Mouse (Mus musculus): ENCODE data around the gene Mybphl. TPM values are rescaled to one million over a fixed set of nuclear protein-coding genes. Genes with fewer than 3 reads are reported as not detected.

Gene Mybphl
- polyA plus RNA-seq, 1 experiment from 2014 or later: not detected

- H3K9me3 ChIP-seq (ENCODE audit: control insufficient read depth, low read length): no peaks in the 10 kb centered on the region
- H3K4me2 ChIP-seq (replicated peaks; ENCODE audit: low read depth, low read length): no peak overlapping the region
- no peak overlapping the region for H3K4me3 ChIP-seq (ENCODE audit: low read depth, low read length)
- ATAC-seq (ENCODE audit: low FRiP score) (no peak), DNase-seq (ENCODE audit: low spot score) (no peak)
- no peak overlapping the region for H3K27ac ChIP-seq (ENCODE audit: low read depth, low read length)
- H3K9ac ChIP-seq (ENCODE audit: low read depth, low read length): no peak overlapping the region
- WGBS: 75% methylated on average over 9 of the region's 9 CpGs
- no peaks in the 10 kb centered on the region for H3K4me1 ChIP-seq (replicated peaks; ENCODE audit: control insufficient read depth, insufficient read depth, low read length)
- peaks cover 6% of the 10 kb centered on the region; the same call in 1 of the 2 replicates for H3K36me3 ChIP-seq (ENCODE audit: control insufficient read depth, insufficient read depth, low read length)
- no peaks in the 10 kb centered on the region for H3K27me3 ChIP-seq (ENCODE audit: control insufficient read depth, insufficient read depth, low read length)
These were observed 36.3 kb upstream of the Mybphl start for GRCm38 (mm10) chr3:108328441-108328841.

DNA sequence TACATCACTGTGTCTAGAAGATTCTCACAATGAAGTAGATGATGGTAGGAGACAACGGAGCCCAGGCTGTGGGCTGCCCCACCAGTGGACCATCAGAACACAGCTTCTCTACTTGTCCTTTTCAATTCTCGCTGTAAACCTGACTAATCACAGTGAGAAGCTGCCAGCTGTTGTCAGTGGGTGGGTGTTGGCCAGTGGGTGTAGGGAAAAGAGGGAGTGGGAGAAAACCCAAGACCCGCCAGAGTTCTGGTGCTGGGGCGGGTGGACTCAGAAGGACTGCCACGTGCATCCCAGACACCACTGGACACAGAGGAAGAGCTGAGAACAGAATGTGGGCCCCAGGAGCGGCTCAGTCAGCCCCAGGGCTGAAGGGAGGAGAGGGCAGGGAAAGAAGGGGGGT lies 33.9 kb upstream of the Mybphl start:
- DNase-seq (ENCODE audit: low spot score) (no peak), ATAC-seq (ENCODE audit: low FRiP score) (no peak)
- Histone ChIP-seq H3K9me3 (ENCODE audit: control insufficient read depth, low read length) (no peaks in the 10 kb centered on the region), H3K4me2 (replicated peaks; ENCODE audit: low read depth, low read length) (no peak overlapping the region), H3K4me3 (ENCODE audit: low read depth, low read length) (no peak overlapping the region), H3K27me3 (ENCODE audit: control insufficient read depth, insufficient read depth, low read length) (no peaks in the 10 kb centered on the region), H3K4me1 (replicated peaks; ENCODE audit: control insufficient read depth, insufficient read depth, low read length) (no peaks in the 10 kb centered on the region), H3K36me3 (ENCODE audit: control insufficient read depth, insufficient read depth, low read length) (peaks cover 12% of the 10 kb centered on the region; the same call in 1 of the 2 replicates), H3K27ac (ENCODE audit: low read depth, low read length) (no peak overlapping the region), H3K9ac (ENCODE audit: low read depth, low read length) (no peak overlapping the region)
- 94% methylated on average over 6 of the region's 6 CpGs for WGBS

DNA sequence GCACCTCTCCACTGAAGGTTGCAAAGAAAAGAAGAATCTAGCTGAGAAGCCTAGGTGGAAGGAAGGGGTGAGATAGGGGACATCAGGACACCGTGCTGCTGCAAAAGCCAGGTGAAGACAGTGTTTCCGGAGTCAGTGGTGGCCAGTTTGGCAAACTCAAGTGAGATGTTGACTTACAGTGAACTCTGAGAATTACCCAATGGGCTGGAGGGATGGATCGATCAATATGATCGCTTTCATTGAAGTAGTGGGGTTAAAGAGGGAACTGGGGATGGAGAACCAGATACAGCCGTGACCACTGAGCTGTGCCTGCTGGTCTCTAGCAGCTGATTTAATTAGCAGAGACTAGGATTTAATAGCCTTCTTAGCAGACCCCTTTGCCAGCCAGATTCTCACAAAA lies 27.8 kb upstream of the Mybphl start:
- no peak overlapping the region for H3K9ac ChIP-seq (ENCODE audit: low read depth, low read length)
- H3K36me3 ChIP-seq (ENCODE audit: control insufficient read depth, insufficient read depth, low read length): peaks cover 15% of the 10 kb centered on the region; the same call in 1 of the 2 replicates
- ATAC-seq (ENCODE audit: low FRiP score) (no peak), DNase-seq (ENCODE audit: low spot score) (no peak)
- H3K9me3 ChIP-seq (ENCODE audit: control insufficient read depth, low read length): no peaks in the 10 kb centered on the region
- whole genome bisulfite sequencing: 91% methylated on average over 5 of the region's 5 CpGs
- no peak overlapping the region for H3K4me3 ChIP-seq (ENCODE audit: low read depth, low read length)
- H3K27ac ChIP-seq (ENCODE audit: low read depth, low read length): no peak overlapping the region
- no peaks in the 10 kb centered on the region for H3K27me3 ChIP-seq (ENCODE audit: control insufficient read depth, insufficient read depth, low read length)
- H3K4me1 ChIP-seq (replicated peaks; ENCODE audit: control insufficient read depth, insufficient read depth, low read length): no peaks in the 10 kb centered on the region
- no peak overlapping the region for H3K4me2 ChIP-seq (replicated peaks; ENCODE audit: low read depth, low read length)

- H3K9ac ChIP-seq (ENCODE audit: low read depth, low read length): no peak overlapping the region
- H3K27me3 ChIP-seq (ENCODE audit: control insufficient read depth, insufficient read depth, low read length): no peaks in the 10 kb centered on the region
- no peaks in the 10 kb centered on the region for H3K4me1 ChIP-seq (replicated peaks; ENCODE audit: control insufficient read depth, insufficient read depth, low read length)
- no peak overlapping the region for H3K4me2 ChIP-seq (replicated peaks; ENCODE audit: low read depth, low read length)
- 87% methylated on average over 2 of the region's 2 CpGs for WGBS
- no peak overlapping the region for H3K4me3 ChIP-seq (ENCODE audit: low read depth, low read length)
- H3K36me3 ChIP-seq (ENCODE audit: control insufficient read depth, insufficient read depth, low read length): peaks cover 11% of the 10 kb centered on the region; the same call in 1 of the 2 replicates
- DNase-seq (ENCODE audit: low spot score) (no peak), ATAC-seq (ENCODE audit: low FRiP score) (no peak)
- no peak overlapping the region for H3K27ac ChIP-seq (ENCODE audit: low read depth, low read length)
- H3K9me3 ChIP-seq (ENCODE audit: control insufficient read depth, low read length): no peaks in the 10 kb centered on the region
These were observed 23.7 kb upstream of the Mybphl start for GRCm38 (mm10) chr3:108341040-108341439.

GRCm38 (mm10) chr3:108342185-108342584 lies 22.5 kb upstream of the Mybphl start:
- no peak overlapping the region for H3K4me3 ChIP-seq (ENCODE audit: low read depth, low read length)
- no peak overlapping the region for H3K4me2 ChIP-seq (replicated peaks; ENCODE audit: low read depth, low read length)
- no peak overlapping the region for H3K9ac ChIP-seq (ENCODE audit: low read depth, low read length)
- H3K9me3 ChIP-seq (ENCODE audit: control insufficient read depth, low read length): no peaks in the 10 kb centered on the region
- WGBS: 78% methylated on average over 7 of the region's 7 CpGs
- peaks cover 13% of the 10 kb centered on the region; the same call in 1 of the 2 replicates for H3K36me3 ChIP-seq (ENCODE audit: control insufficient read depth, insufficient read depth, low read length)
- ATAC-seq (ENCODE audit: low FRiP score): no peak
- DNase-seq (ENCODE audit: low spot score): no peak
- no peaks in the 10 kb centered on the region for H3K4me1 ChIP-seq (replicated peaks; ENCODE audit: control insufficient read depth, insufficient read depth, low read length)
- H3K27me3 ChIP-seq (ENCODE audit: control insufficient read depth, insufficient read depth, low read length): no peaks in the 10 kb centered on the region
- no peak overlapping the region for H3K27ac ChIP-seq (ENCODE audit: low read depth, low read length)

- no peak for DNase-seq (ENCODE audit: low spot score)
These were observed 18.9 kb upstream of the Mybphl start for GRCm38 (mm10) chr3:108345855-108346254.

DNA sequence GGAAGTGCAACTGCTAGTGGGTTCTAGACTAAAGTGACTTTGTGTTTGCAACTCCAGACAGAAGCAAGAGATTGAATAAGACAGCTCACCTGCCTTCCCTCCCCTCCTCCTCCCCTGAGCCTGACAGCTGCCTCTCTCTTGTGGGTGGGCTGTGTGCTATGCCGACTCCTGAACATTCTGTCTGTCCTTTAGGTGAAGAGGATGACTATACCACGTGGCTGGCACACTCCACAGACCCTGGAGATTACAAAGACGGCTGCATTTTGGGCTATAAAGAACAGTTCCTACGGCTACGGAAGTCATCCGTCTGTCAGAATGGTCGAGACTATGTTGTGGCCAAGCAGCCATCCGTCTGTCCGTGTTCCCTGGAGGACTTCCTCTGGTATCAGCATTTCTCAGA lies 16.3 kb upstream of the Mybphl start:
- no peak for ATAC-seq (ENCODE audit: low FRiP score)
- no peaks in the 10 kb centered on the region for H3K4me1 ChIP-seq (replicated peaks; ENCODE audit: control insufficient read depth, insufficient read depth, low read length)
- H3K4me2 ChIP-seq (replicated peaks; ENCODE audit: low read depth, low read length): no peak overlapping the region
- no peak overlapping the region for H3K4me3 ChIP-seq (ENCODE audit: low read depth, low read length)
- H3K27ac ChIP-seq (ENCODE audit: low read depth, low read length): no peak overlapping the region
- 83% methylated on average over 9 of the region's 9 CpGs for WGBS
- DNase-seq (ENCODE audit: low spot score): no peak
- H3K9ac ChIP-seq (ENCODE audit: low read depth, low read length): no peak overlapping the region
- no peaks in the 10 kb centered on the region for H3K27me3 ChIP-seq (ENCODE audit: control insufficient read depth, insufficient read depth, low read length)
- H3K36me3 ChIP-seq (ENCODE audit: control insufficient read depth, insufficient read depth, low read length): peaks cover 12% of the 10 kb centered on the region; the same call in 1 of the 2 replicates
- H3K9me3 ChIP-seq (ENCODE audit: control insufficient read depth, low read length): no peaks in the 10 kb centered on the region

More at GRCm38 (mm10) chr3:108345855-108346254, 18.9 kb upstream of the Mybphl start:
- Histone ChIP-seq H3K4me2 (replicated peaks; ENCODE audit: low read depth, low read length) (no peak overlapping the region), H3K4me1 (replicated peaks; ENCODE audit: control insufficient read depth, insufficient read depth, low read length) (no peaks in the 10 kb centered on the region), H3K4me3 (ENCODE audit: low read depth, low read length) (no peak overlapping the region), H3K9ac (ENCODE audit: low read depth, low read length) (no peak overlapping the region), H3K9me3 (ENCODE audit: control insufficient read depth, low read length) (no peaks in the 10 kb centered on the region), H3K36me3 (ENCODE audit: control insufficient read depth, insufficient read depth, low read length) (peaks cover 13% of the 10 kb centered on the region; the same call in 1 of the 2 replicates), H3K27me3 (ENCODE audit: control insufficient read depth, insufficient read depth, low read length) (no peaks in the 10 kb centered on the region), H3K27ac (ENCODE audit: low read depth, low read length) (no peak overlapping the region)
- ATAC-seq (ENCODE audit: low FRiP score): no peak
- WGBS: 87% methylated on average over 7 of the region's 7 CpGs

DNA sequence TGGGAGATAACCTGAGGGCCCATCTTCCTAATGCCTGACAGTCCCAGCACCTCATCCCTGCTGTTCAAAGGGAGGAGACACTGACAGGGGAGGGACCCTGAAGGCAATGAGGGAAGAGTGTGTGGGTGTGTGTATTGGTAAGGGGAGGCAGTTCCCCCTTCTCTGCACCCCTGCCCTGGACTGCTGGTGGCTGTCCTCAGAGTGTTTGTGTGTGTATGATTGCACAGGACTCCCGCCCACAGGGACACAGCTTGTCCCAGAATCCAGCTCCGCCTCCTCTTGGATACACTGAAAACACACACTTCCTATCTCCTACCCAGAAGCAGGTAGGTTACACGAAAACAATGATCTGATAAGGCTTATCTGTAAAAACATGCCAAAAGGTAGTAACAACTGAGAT lies 9.5 kb upstream of the Mybphl start:
- H3K9me3 ChIP-seq (ENCODE audit: control insufficient read depth, low read length): no peaks in the 10 kb centered on the region
- 87% methylated on average over 3 of the region's 3 CpGs for WGBS
- no peak overlapping the region for H3K27ac ChIP-seq (ENCODE audit: low read depth, low read length)
- no peak overlapping the region for H3K4me2 ChIP-seq (replicated peaks; ENCODE audit: low read depth, low read length)
- 0 out of 2 replicates have a peak, but pooled peaks cover 3% of the 10 kb centered on the region for H3K4me1 ChIP-seq (replicated peaks; ENCODE audit: control insufficient read depth, insufficient read depth, low read length)
- ATAC-seq (ENCODE audit: low FRiP score) (no peak), DNase-seq (ENCODE audit: low spot score) (no peak)
- no peak overlapping the region for H3K4me3 ChIP-seq (ENCODE audit: low read depth, low read length)
- no peak overlapping the region for H3K9ac ChIP-seq (ENCODE audit: low read depth, low read length)
- peaks cover 13% of the 10 kb centered on the region; the same call in 1 of the 2 replicates for H3K36me3 ChIP-seq (ENCODE audit: control insufficient read depth, insufficient read depth, low read length)
- H3K27me3 ChIP-seq (ENCODE audit: control insufficient read depth, insufficient read depth, low read length): no peaks in the 10 kb centered on the region

GRCm38 (mm10) chr3:108357051-108357450 lies 7.7 kb upstream of the Mybphl start:
- peaks cover 9% of the 10 kb centered on the region; the same call in 1 of the 2 replicates for H3K36me3 ChIP-seq (ENCODE audit: control insufficient read depth, insufficient read depth, low read length)
- no peak overlapping the region for H3K9ac ChIP-seq (ENCODE audit: low read depth, low read length)
- no peak for DNase-seq (ENCODE audit: low spot score)
- no peaks in the 10 kb centered on the region for H3K27me3 ChIP-seq (ENCODE audit: control insufficient read depth, insufficient read depth, low read length)
- 91% methylated on average over 10 of the region's 10 CpGs for WGBS
- H3K4me1 ChIP-seq (replicated peaks; ENCODE audit: control insufficient read depth, insufficient read depth, low read length): peaks cover 8% of the 10 kb centered on the region
- no peak overlapping the region for H3K4me3 ChIP-seq (ENCODE audit: low read depth, low read length)
- H3K27ac ChIP-seq (ENCODE audit: low read depth, low read length): no peak overlapping the region
- H3K4me2 ChIP-seq (replicated peaks; ENCODE audit: low read depth, low read length): no peak overlapping the region
- no peak for ATAC-seq (ENCODE audit: low FRiP score)
- H3K9me3 ChIP-seq (ENCODE audit: control insufficient read depth, low read length): no peaks in the 10 kb centered on the region
